Mouse (Mus musculus) hindlimb bud, embryonic 11.5 days (tissue): Measurements from ENCODE around the gene Gna12.
A peak's percentile ranks its signal among the peaks of the same experiment; 100 is the strongest.

Source experiments
- DNase-seq: peaks from one replicate; pipeline ENCODE4 v3.0.0-alpha.2; 2012; ENCODE audit warnings: low read depth, low spot score; ENCODE audit errors: extremely low spot score

Gene Gna12

GRCm38 (mm10) chr5:140764921-140765613 lies 65.2 kb downstream of the Gna12 start:
- DNase-seq = no peak

GRCm38 (mm10) chr5:140762540-140762939 lies 67.7 kb downstream of the Gna12 start:
- DNase-seq = no peak

GRCm38 (mm10) chr5:140758864-140759263 lies 71.4 kb downstream of the Gna12 start:
- DNase-seq = no peak

- DNase-seq = no peak
These were observed 77.0 kb downstream of the Gna12 start for GRCm38 (mm10) chr5:140753223-140753622.

- DNase-seq = no peak
These were observed 77.6 kb downstream of the Gna12 start for GRCm38 (mm10) chr5:140752639-140753038.

- DNase-seq = no peak
These were observed 78.2 kb downstream of the Gna12 start for GRCm38 (mm10) chr5:140752041-140752440.

- no peak for DNase-seq
These were observed 79.3 kb downstream of the Gna12 start for GRCm38 (mm10) chr5:140750925-140751324.

GRCm38 (mm10) chr5:140749062-140749875 lies 81.0 kb downstream of the Gna12 start:
- DNase-seq = peak; percentile 52

GRCm38 (mm10) chr5:140748425-140748824 lies 81.8 kb downstream of the Gna12 start:
- DNase-seq = no peak

GRCm38 (mm10) chr5:140743706-140744131 lies 86.5 kb downstream of the Gna12 start:
- DNase-seq = no peak

- no peak for DNase-seq
These were observed 88.4 kb downstream of the Gna12 start for GRCm38 (mm10) chr5:140741877-140742276.

- no peak for DNase-seq
These were observed 89.2 kb downstream of the Gna12 start for GRCm38 (mm10) chr5:140741040-140741439.

- no peak for DNase-seq
These were observed 90.4 kb downstream of the Gna12 start for GRCm38 (mm10) chr5:140739813-140740212.

- DNase-seq = no peak
These were observed 94.1 kb downstream of the Gna12 start for GRCm38 (mm10) chr5:140736166-140736565.

- DNase-seq = no peak
These were observed 94.9 kb downstream of the Gna12 start for GRCm38 (mm10) chr5:140735297-140735696.

GRCm38 (mm10) chr5:140733336-140733735 lies 96.9 kb downstream of the Gna12 start:
- DNase-seq = no peak

GRCm38 (mm10) chr5:140732195-140732594 lies 98.0 kb downstream of the Gna12 start:
- no peak for DNase-seq

GRCm38 (mm10) chr5:140731040-140731797 lies 99.0 kb downstream of the Gna12 start:
- DNase-seq = no peak

- no peak for DNase-seq
These were observed 103.1 kb downstream of the Gna12 start for GRCm38 (mm10) chr5:140726946-140727740.

- DNase-seq = no peak
These were observed 104.0 kb downstream of the Gna12 start for GRCm38 (mm10) chr5:140726062-140726839.
